Mouse (Mus musculus) NIH3T3 (cell line): ENCODE measurements around the gene Fam133b.
"Not testable (repeated sequence)": the region's sequence is repeated elsewhere in the genome, so short reads cannot be mapped to it uniquely, and the experiment has no call there.

Source experiments
- DNase-seq: peaks from one replicate; pipeline ENCODE4 v3.0.0-alpha.2; 2012; ENCODE audit warnings: low read depth

Gene Fam133b

GRCm38 (mm10) chr5:3520493-3521359 is 22.9 kb upstream of the Fam133b start:
- no peak for DNase-seq

- DNase-seq, result no peak
Measured at GRCm38 (mm10) chr5:3521741-3522140, 21.9 kb upstream of the Fam133b start.

GRCm38 (mm10) chr5:3522826-3523225 is 20.8 kb upstream of the Fam133b start:
- no peak for DNase-seq

- DNase-seq, result peak; percentile 28
Measured at GRCm38 (mm10) chr5:3527041-3527691, 16.5 kb upstream of the Fam133b start.

- DNase-seq, result no peak
Measured at GRCm38 (mm10) chr5:3529585-3530189, 13.9 kb upstream of the Fam133b start.

GRCm38 (mm10) chr5:3532048-3532447 is 11.6 kb upstream of the Fam133b start:
- not testable (repeated sequence) for DNase-seq

GRCm38 (mm10) chr5:3536592-3537212 is 6.9 kb upstream of the Fam133b start:
- no peak for DNase-seq

GRCm38 (mm10) chr5:3538505-3539472 is 4.8 kb upstream of the Fam133b start:
- DNase-seq, result peak; percentile 68

- no peak for DNase-seq
Measured at GRCm38 (mm10) chr5:3541871-3542270, 1.8 kb upstream of the Fam133b start.

GRCm38 (mm10) chr5:3544480-3544769 is 792 bp downstream of the Fam133b start:
- no peak for DNase-seq

GRCm38 (mm10) chr5:3546226-3546625 is 2.6 kb downstream of the Fam133b start:
- no peak for DNase-seq

- no peak for DNase-seq
Measured at GRCm38 (mm10) chr5:3551481-3551880, 7.8 kb downstream of the Fam133b start.

- DNase-seq, result no peak
Measured at GRCm38 (mm10) chr5:3554198-3554597, 10.6 kb downstream of the Fam133b start.

- DNase-seq, result no peak
Measured at GRCm38 (mm10) chr5:3571266-3571665, 27.6 kb downstream of the Fam133b start, which contains the start of gene 1700109H08Rik. Gene 1700109H08Rik (plus strand): TSS chr5:3571566.

GRCm38 (mm10) chr5:3574825-3575224 is 31.2 kb downstream of the Fam133b start:
- DNase-seq, result no peak

GRCm38 (mm10) chr5:3577939-3578338 is 34.3 kb downstream of the Fam133b start:
- no peak for DNase-seq

- no peak for DNase-seq
Measured at GRCm38 (mm10) chr5:3579066-3579465, 35.4 kb downstream of the Fam133b start.

GRCm38 (mm10) chr5:3595693-3596398 is 52.2 kb downstream of the Fam133b start, which contains the start of gene Pex1:
Gene Pex1 (plus strand): TSS chr5:3596066.
- peak; percentile 96 for DNase-seq

GRCm38 (mm10) chr5:3596399-3596766 is 52.8 kb downstream of the Fam133b start, which contains the start of gene Rbm48:
Gene Rbm48 (minus strand): TSS chr5:3596585.
- peak; percentile 86 for DNase-seq

GRCm38 (mm10) chr5:3597171-3597570 is 53.5 kb downstream of the Fam133b start:
- no peak for DNase-seq

- DNase-seq, result no peak
Measured at GRCm38 (mm10) chr5:3598766-3599165, 55.1 kb downstream of the Fam133b start.
